Mouse (Mus musculus): Measurements from ENCODE around the gene Ncapg2. TPM values are rescaled to one million over a fixed set of nuclear protein-coding genes. Genes with fewer than 3 reads are reported as not detected.

Gene Ncapg2
- polyA plus RNA-seq, 1 experiment from 2014 or later = 62.7 TPM

DNA sequence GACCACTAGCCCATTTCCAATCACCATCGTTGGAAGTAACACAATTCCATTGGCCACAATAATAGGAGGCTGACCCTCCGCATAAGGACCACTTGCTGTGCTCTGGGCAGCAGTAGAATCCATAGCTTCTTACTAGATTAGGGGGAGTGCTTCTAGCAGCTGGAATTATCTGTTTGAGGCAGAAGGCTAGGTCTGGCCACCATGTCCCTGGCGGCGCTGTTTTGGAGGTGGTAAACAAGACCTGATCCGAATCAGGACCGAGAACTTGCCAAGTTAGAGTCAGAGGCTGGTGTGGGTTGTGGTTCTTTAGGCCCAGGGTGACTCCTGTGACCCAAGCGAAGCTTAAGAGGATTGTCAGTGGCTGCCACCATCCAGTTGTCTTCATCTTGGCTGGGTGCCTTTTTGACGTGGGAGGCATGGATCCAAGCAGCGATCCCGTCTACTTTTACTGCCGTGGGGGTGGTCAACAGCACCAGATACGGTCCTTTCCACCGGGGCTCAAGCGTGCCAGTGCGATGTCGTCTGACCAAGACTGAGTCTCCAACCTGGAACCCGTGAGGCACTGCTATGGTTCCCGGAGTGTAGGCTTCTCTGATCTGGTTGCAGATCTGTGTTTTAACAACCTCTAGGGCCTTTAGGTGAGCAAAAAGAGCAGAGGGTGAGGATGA is 1.1 kb upstream of the Ncapg2 start:
- 89% methylated on average over 18 of the region's 18 CpGs for WGBS (ENCODE audit: insufficient replicate concordance)
- Histone ChIP-seq H3K27ac (peak overlapping the region; percentile 76), H3K9me3 (replicated peaks) (0 out of 2 replicates have a peak, but pooled peaks cover 14% of the 10 kb centered on the region), H3K4me3 (peak overlapping the region; percentile 95), H3K27me3 (replicated peaks) (no peaks in the 10 kb centered on the region), H3K4me1 (peaks cover 41% of the 10 kb centered on the region), H3K9ac (peak overlapping the region; percentile 75), H3K36me3 (peaks cover 50% of the 10 kb centered on the region), H3K4me2 (peak overlapping the region; percentile 77)
- ATAC-seq = no peak

DNA sequence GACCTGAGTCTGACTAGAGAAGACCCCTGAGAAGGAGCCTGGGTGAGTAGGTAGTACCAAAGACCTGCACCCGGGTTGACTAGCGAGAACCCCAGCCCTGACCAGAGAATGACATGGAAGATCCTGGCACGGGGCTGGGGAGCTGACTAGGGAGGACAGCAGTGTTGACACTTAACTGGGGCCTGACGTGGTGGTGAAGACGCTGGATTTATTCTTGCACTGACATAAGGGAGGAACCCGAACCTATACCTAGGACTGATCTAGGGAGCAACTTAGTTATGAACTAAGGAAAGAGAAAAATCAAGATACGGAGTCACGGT is 594 bp downstream of the Ncapg2 start:
- peaks cover 66% of the 10 kb centered on the region for H3K36me3 ChIP-seq
- WGBS (ENCODE audit: insufficient replicate concordance) = 8% methylated on average over 8 of the region's 8 CpGs
- peaks cover 46% of the 10 kb centered on the region for H3K4me1 ChIP-seq
- H3K9ac ChIP-seq = peak overlapping the region; percentile 95
- ATAC-seq = peak; percentile 16
- H3K4me3 ChIP-seq = peak overlapping the region; percentile 95
- peak overlapping the region; percentile 77 for H3K4me2 ChIP-seq
- 0 out of 2 replicates have a peak, but pooled peaks cover 14% of the 10 kb centered on the region for H3K9me3 ChIP-seq (replicated peaks)
- no peaks in the 10 kb centered on the region for H3K27me3 ChIP-seq (replicated peaks)
- peak overlapping the region; percentile 83 for H3K27ac ChIP-seq

DNA sequence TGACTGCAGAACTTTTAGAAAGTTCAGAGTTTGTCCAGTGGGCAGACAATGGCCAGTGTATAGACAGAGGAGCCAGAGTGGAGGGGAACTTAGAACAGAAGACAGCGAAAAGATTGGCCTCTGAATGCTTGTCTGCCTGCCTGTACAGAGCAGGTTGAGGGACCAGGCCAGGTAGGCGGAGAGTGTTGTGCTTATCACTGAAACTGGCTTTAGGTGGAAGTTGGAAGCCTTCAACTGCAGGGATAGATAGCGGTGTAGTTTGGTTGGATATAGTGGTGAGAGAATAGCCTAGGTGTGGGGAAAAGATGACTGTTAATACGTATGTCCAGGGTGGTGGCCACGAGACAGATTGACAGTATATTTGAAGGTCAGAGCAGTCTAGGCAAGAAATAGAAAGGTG is 2.7 kb downstream of the Ncapg2 start:
- peak overlapping the region; percentile 95 for H3K4me3 ChIP-seq
- H3K36me3 ChIP-seq = peaks cover 71% of the 10 kb centered on the region
- ATAC-seq = no peak
- peak overlapping the region; percentile 37; the same call in 1 of the 2 replicates for H3K27ac ChIP-seq
- H3K9ac ChIP-seq = peak overlapping the region; percentile 51
- H3K4me1 ChIP-seq = peaks cover 46% of the 10 kb centered on the region
- WGBS (ENCODE audit: insufficient replicate concordance) = 44% methylated on average over 5 of the region's 5 CpGs
- H3K27me3 ChIP-seq (replicated peaks) = no peaks in the 10 kb centered on the region
- H3K9me3 ChIP-seq (replicated peaks) = 0 out of 2 replicates have a peak, but pooled peaks cover 9% of the 10 kb centered on the region
- peak overlapping the region; percentile 77 for H3K4me2 ChIP-seq

DNA sequence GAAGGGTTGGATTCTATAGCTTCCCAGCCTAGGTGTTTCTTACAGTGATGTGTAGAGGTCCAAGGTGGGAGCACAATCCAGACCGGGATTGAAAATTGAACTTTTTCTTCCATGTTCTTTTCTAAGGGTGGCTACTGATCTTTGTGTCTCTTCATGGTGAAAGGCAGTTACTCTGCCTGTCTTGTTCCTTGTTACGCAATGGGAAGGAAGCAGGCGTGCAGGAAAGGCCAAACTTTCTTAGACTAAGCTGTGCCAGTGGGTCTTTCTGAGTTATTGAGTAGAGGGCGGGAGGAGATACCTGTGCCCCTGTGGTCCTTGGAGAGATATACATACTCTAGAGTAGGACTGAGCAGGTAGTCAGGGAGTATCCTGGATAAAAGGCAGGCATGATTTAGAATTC is 9.7 kb downstream of the Ncapg2 start:
- no peak for ATAC-seq
- Histone ChIP-seq H3K4me2 (no peak overlapping the region), H3K4me1 (0 out of 2 replicates have a peak, but pooled peaks cover under 1% of the 10 kb centered on the region), H3K9me3 (replicated peaks) (no peaks in the 10 kb centered on the region), H3K27ac (no peak overlapping the region), H3K36me3 (peaks cover 94% of the 10 kb centered on the region), H3K4me3 (no peak overlapping the region), H3K9ac (no peak overlapping the region), H3K27me3 (replicated peaks) (no peaks in the 10 kb centered on the region)
- 84% methylated on average over 4 of the region's 4 CpGs for WGBS (ENCODE audit: insufficient replicate concordance)

- Histone ChIP-seq H3K9ac (no peak overlapping the region), H3K4me1 (no peaks in the 10 kb centered on the region), H3K9me3 (replicated peaks) (no peaks in the 10 kb centered on the region), H3K4me3 (no peak overlapping the region), H3K27me3 (replicated peaks) (no peaks in the 10 kb centered on the region), H3K36me3 (peaks cover 94% of the 10 kb centered on the region), H3K27ac (no peak overlapping the region), H3K4me2 (no peak overlapping the region)
- 76% methylated on average over 1 of the region's 1 CpGs for WGBS (ENCODE audit: insufficient replicate concordance)
- ATAC-seq = no peak
These were observed 11.3 kb downstream of the Ncapg2 start for GRCm38 (mm10) chr12:116416514-116416913.

DNA sequence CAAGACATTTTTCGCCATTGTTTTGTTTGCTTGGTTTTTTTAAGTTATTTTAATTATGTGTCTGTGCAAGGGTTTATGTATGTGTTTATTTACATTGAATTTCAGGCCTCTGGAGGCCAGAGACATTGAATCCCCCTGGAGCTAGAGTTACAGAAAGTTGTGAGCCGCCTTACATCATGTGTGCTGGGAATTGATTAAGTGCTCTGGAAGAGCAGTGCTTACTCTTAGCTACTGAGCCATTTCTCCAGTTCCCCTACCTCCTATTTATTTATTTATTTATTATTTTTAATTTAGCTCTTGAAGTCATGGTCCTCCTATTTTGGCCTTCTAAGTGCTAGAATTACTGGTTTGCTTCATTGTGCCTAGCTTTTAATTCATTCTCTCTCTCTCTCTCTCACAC is 16.5 kb downstream of the Ncapg2 start:
- no peaks in the 10 kb centered on the region for H3K4me1 ChIP-seq
- no peak overlapping the region for H3K4me3 ChIP-seq
- H3K9ac ChIP-seq = no peak overlapping the region
- WGBS (ENCODE audit: insufficient replicate concordance) = 88% methylated on average over 2 of the region's 2 CpGs
- no peak overlapping the region for H3K4me2 ChIP-seq
- no peak overlapping the region for H3K27ac ChIP-seq
- peaks cover 98% of the 10 kb centered on the region for H3K36me3 ChIP-seq
- H3K27me3 ChIP-seq (replicated peaks) = no peaks in the 10 kb centered on the region
- ATAC-seq = no peak
- H3K9me3 ChIP-seq (replicated peaks) = no peaks in the 10 kb centered on the region

- no peak overlapping the region for H3K4me3 ChIP-seq
- no peaks in the 10 kb centered on the region for H3K4me1 ChIP-seq
- no peak for ATAC-seq
- H3K36me3 ChIP-seq = peaks cover 98% of the 10 kb centered on the region
- H3K27ac ChIP-seq = no peak overlapping the region
- H3K9ac ChIP-seq = no peak overlapping the region
- H3K9me3 ChIP-seq (replicated peaks) = no peaks in the 10 kb centered on the region
- H3K27me3 ChIP-seq (replicated peaks) = no peaks in the 10 kb centered on the region
- 87% methylated on average over 2 of the region's 2 CpGs for WGBS (ENCODE audit: insufficient replicate concordance)
- no peak overlapping the region for H3K4me2 ChIP-seq
These were observed 20.2 kb downstream of the Ncapg2 start for GRCm38 (mm10) chr12:116425392-116425791.

DNA sequence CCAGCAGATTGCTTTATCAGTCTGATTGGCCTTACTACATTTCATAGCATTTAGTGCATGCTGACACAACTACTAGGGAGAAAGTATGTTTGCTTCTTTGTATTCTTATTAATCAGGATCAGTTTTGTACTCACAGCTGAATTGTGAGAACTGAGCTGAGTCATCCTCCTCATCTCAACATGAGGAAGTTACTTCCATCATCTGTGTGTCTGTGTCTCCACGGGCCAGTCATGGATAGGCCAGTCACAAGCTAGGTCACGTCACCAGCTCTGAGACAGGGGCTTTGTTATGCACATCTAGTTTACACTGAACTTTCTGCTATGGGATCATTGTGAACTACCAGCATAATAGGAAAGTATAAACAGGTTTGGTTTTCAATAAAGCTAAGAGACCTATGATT is 28.5 kb downstream of the Ncapg2 start:
- peaks cover 15% of the 10 kb centered on the region for H3K4me1 ChIP-seq
- WGBS (ENCODE audit: insufficient replicate concordance) = 61% methylated on average over 2 of the region's 2 CpGs
- peaks cover 93% of the 10 kb centered on the region for H3K36me3 ChIP-seq
- no peak overlapping the region for H3K4me3 ChIP-seq
- H3K4me2 ChIP-seq = no peak overlapping the region
- H3K27me3 ChIP-seq (replicated peaks) = no peaks in the 10 kb centered on the region
- no peak overlapping the region for H3K27ac ChIP-seq
- ATAC-seq = no peak
- H3K9ac ChIP-seq = no peak overlapping the region
- H3K9me3 ChIP-seq (replicated peaks) = no peaks in the 10 kb centered on the region

- Histone ChIP-seq H3K9me3 (replicated peaks) (no peaks in the 10 kb centered on the region), H3K4me1 (peaks cover 15% of the 10 kb centered on the region), H3K4me2 (no peak overlapping the region), H3K27me3 (replicated peaks) (no peaks in the 10 kb centered on the region), H3K36me3 (peaks cover 93% of the 10 kb centered on the region), H3K9ac (no peak overlapping the region), H3K27ac (no peak overlapping the region), H3K4me3 (no peak overlapping the region)
- 79% methylated on average over 2 of the region's 2 CpGs for WGBS (ENCODE audit: insufficient replicate concordance)
- no peak for ATAC-seq
These were observed 30.0 kb downstream of the Ncapg2 start for GRCm38 (mm10) chr12:116435232-116435631.

- Histone ChIP-seq H3K9ac (no peak overlapping the region), H3K27me3 (replicated peaks) (no peaks in the 10 kb centered on the region), H3K9me3 (replicated peaks) (no peaks in the 10 kb centered on the region), H3K4me3 (no peak overlapping the region), H3K4me1 (peaks cover 15% of the 10 kb centered on the region), H3K36me3 (peaks cover 94% of the 10 kb centered on the region), H3K4me2 (no peak overlapping the region), H3K27ac (no peak overlapping the region)
- 75% methylated on average over 3 of the region's 3 CpGs for whole genome bisulfite sequencing (ENCODE audit: insufficient replicate concordance)
- no peak for ATAC-seq
These were observed 30.9 kb downstream of the Ncapg2 start for GRCm38 (mm10) chr12:116436125-116436524.

GRCm38 (mm10) chr12:116438591-116438990 is 33.4 kb downstream of the Ncapg2 start:
- WGBS (ENCODE audit: insufficient replicate concordance) = 89% methylated on average over 5 of the region's 5 CpGs
- no peaks in the 10 kb centered on the region for H3K27me3 ChIP-seq (replicated peaks)

GRCm38 (mm10) chr12:116442184-116442583 is 37.0 kb downstream of the Ncapg2 start:
- no peak overlapping the region for H3K4me2 ChIP-seq
- no peak overlapping the region for H3K27ac ChIP-seq
- H3K36me3 ChIP-seq = peaks cover 99% of the 10 kb centered on the region
- peak; percentile 62 for ATAC-seq
- H3K4me1 ChIP-seq = peaks cover 11% of the 10 kb centered on the region
- no peak overlapping the region for H3K4me3 ChIP-seq
- no peaks in the 10 kb centered on the region for H3K27me3 ChIP-seq (replicated peaks)
- no peaks in the 10 kb centered on the region for H3K9me3 ChIP-seq (replicated peaks)
- 37% methylated on average over 3 of the region's 3 CpGs for WGBS (ENCODE audit: insufficient replicate concordance)
- no peak overlapping the region for H3K9ac ChIP-seq

More at GRCm38 (mm10) chr12:116438591-116438990, 33.4 kb downstream of the Ncapg2 start:
- Histone ChIP-seq H3K4me3 (no peak overlapping the region), H3K27ac (no peak overlapping the region), H3K4me2 (no peak overlapping the region), H3K9me3 (replicated peaks) (no peaks in the 10 kb centered on the region), H3K9ac (no peak overlapping the region), H3K36me3 (peaks cover 95% of the 10 kb centered on the region), H3K4me1 (peaks cover 23% of the 10 kb centered on the region)
- ATAC-seq = no peak

GRCm38 (mm10) chr12:116449536-116449935 is 44.3 kb downstream of the Ncapg2 start:
- no peak for ATAC-seq
- Histone ChIP-seq H3K9ac (no peak overlapping the region), H3K4me3 (no peak overlapping the region), H3K4me1 (no peaks in the 10 kb centered on the region), H3K9me3 (replicated peaks) (no peaks in the 10 kb centered on the region), H3K36me3 (peaks cover 86% of the 10 kb centered on the region), H3K27me3 (replicated peaks) (no peaks in the 10 kb centered on the region), H3K4me2 (no peak overlapping the region), H3K27ac (no peak overlapping the region)
- WGBS (ENCODE audit: insufficient replicate concordance) = 91% methylated on average over 2 of the region's 2 CpGs

Measured in liver, embryonic 12.5 days (tissue).